Mouse (Mus musculus) neural tube, embryonic 15.5 days (tissue): ENCODE measurements at regions not wholly inside any gene's neighbourhood (a gene's known extent, or its start where the extent isn't known, plus 50 kb on each side); places are given as distances from the start of the nearest gene placed in this dataset.

Experiments used
- ATAC-seq: fragments of 200-750 bp; cut with Nextera tagmentation; 2 replicates; pipeline ENCODE4 v1.8.0; 2017; ENCODE audit warnings: mild to moderate bottlenecking, moderate TSS enrichment, moderate library complexity; ENCODE audit not compliant: low FRiP score
- H3K27ac ChIP-seq: fragments of 300-500 bp; sonication (generic); replicated peaks from 2 replicates; pipeline ENCODE4 v1.5.1; 2015; ENCODE audit warnings: mild to moderate bottlenecking, inconsistent platforms
- H3K27me3 ChIP-seq: fragments of 300-500 bp; sonication (generic); replicated peaks from 2 replicates; pipeline ENCODE4 v1.6.1; 2015; ENCODE audit warnings: inconsistent platforms
- H3K36me3 ChIP-seq: fragments of 300-500 bp; sonication (generic); 2 replicates; pipeline ENCODE4 v1.6.1; 2015; ENCODE audit warnings: inconsistent platforms
- H3K4me1 ChIP-seq: fragments of 300-500 bp; sonication (generic); 2 replicates; pipeline ENCODE4 v1.6.1; 2015; ENCODE audit warnings: inconsistent platforms
- H3K4me2 ChIP-seq: fragments of 300-500 bp; sonication (generic); 2 replicates; pipeline ENCODE4 v1.6.1; 2015; ENCODE audit warnings: inconsistent platforms, mild to moderate bottlenecking, moderate library complexity
- H3K4me3 ChIP-seq: fragments of 300-500 bp; sonication (generic); replicated peaks from 2 replicates; pipeline ENCODE4 v1.5.1; 2015; ENCODE audit warnings: mild to moderate bottlenecking, inconsistent platforms
- H3K9ac ChIP-seq: fragments of 300-500 bp; sonication (generic); replicated peaks from 2 replicates; pipeline ENCODE4 v1.6.1; 2015; ENCODE audit warnings: mild to moderate bottlenecking, inconsistent platforms
- H3K9me3 ChIP-seq: fragments of 300-500 bp; sonication (generic); replicated peaks from 2 replicates; pipeline ENCODE4 v1.6.1; 2016; ENCODE audit warnings: inconsistent platforms
- WGBS: fragments of 180-500 bp; shearing (Covaris S2); methylation state at CpG from one replicate; pipeline ENCODE4 v1.1.7; 2015; ENCODE audit warnings: mixed read lengths; 5-methylcytosine and 5-hydroxymethylcytosine counted together

- no peak overlapping the region for H3K4me3 ChIP-seq
- H3K4me2 ChIP-seq, result no peak overlapping the region
- no peaks in the 10 kb centered on the region for H3K4me1 ChIP-seq
- no peaks in the 10 kb centered on the region for H3K9me3 ChIP-seq
- ATAC-seq, result no peak
- H3K27me3 ChIP-seq, result no peaks in the 10 kb centered on the region
- WGBS, result 91% methylated on average over 3 of the region's 3 CpGs
- H3K27ac ChIP-seq, result no peak overlapping the region
- H3K36me3 ChIP-seq, result no peaks in the 10 kb centered on the region
- no peak overlapping the region for H3K9ac ChIP-seq
These were observed 310.7 kb upstream of the Pitrm1 start for GRCm38 (mm10) chr13:6237201-6237600.

- H3K9ac ChIP-seq, result no peak overlapping the region
- H3K4me2 ChIP-seq, result no peak overlapping the region
- H3K27ac ChIP-seq, result no peak overlapping the region
- H3K27me3 ChIP-seq, result no peaks in the 10 kb centered on the region
- no peaks in the 10 kb centered on the region for H3K36me3 ChIP-seq
- 54% methylated on average over 3 of the region's 3 CpGs for WGBS
- H3K4me1 ChIP-seq, result no peaks in the 10 kb centered on the region
- ATAC-seq, result no peak
- no peaks in the 10 kb centered on the region for H3K9me3 ChIP-seq
- no peak overlapping the region for H3K4me3 ChIP-seq
These were observed 307.1 kb upstream of the Pitrm1 start for GRCm38 (mm10) chr13:6240855-6241254.

- Histone ChIP-seq H3K4me2 (no peak overlapping the region), H3K36me3 (no peaks in the 10 kb centered on the region), H3K27me3 (no peaks in the 10 kb centered on the region), H3K9me3 (no peaks in the 10 kb centered on the region), H3K4me3 (no peak overlapping the region), H3K9ac (no peak overlapping the region), H3K4me1 (no peaks in the 10 kb centered on the region), H3K27ac (no peak overlapping the region)
- no peak for ATAC-seq
- 92% methylated on average over 5 of the region's 5 CpGs for WGBS
These were observed 306.4 kb upstream of the Pitrm1 start for GRCm38 (mm10) chr13:6241472-6242123.

- Histone ChIP-seq H3K36me3 (no peaks in the 10 kb centered on the region), H3K27ac (no peak overlapping the region), H3K27me3 (no peaks in the 10 kb centered on the region), H3K4me2 (no peak overlapping the region), H3K4me1 (no peaks in the 10 kb centered on the region), H3K4me3 (no peak overlapping the region), H3K9ac (no peak overlapping the region), H3K9me3 (no peaks in the 10 kb centered on the region)
- ATAC-seq, result no peak
- WGBS, result 96% methylated on average over 3 of the region's 3 CpGs
These were observed 297.8 kb upstream of the Pitrm1 start for GRCm38 (mm10) chr13:6250106-6250505.

- Histone ChIP-seq H3K27ac (no peak overlapping the region), H3K9ac (no peak overlapping the region), H3K4me3 (no peak overlapping the region), H3K4me2 (no peak overlapping the region), H3K9me3 (no peaks in the 10 kb centered on the region), H3K36me3 (no peaks in the 10 kb centered on the region), H3K27me3 (no peaks in the 10 kb centered on the region), H3K4me1 (no peaks in the 10 kb centered on the region)
- 60% methylated on average over 4 of the region's 4 CpGs for WGBS
- no peak for ATAC-seq
These were observed 296.7 kb upstream of the Pitrm1 start for GRCm38 (mm10) chr13:6251025-6251862.

GRCm38 (mm10) chr13:6252100-6252499 lies 295.8 kb upstream of the Pitrm1 start:
- Histone ChIP-seq H3K27ac (no peak overlapping the region), H3K4me2 (no peak overlapping the region), H3K4me1 (no peaks in the 10 kb centered on the region), H3K4me3 (no peak overlapping the region), H3K9ac (no peak overlapping the region), H3K9me3 (no peaks in the 10 kb centered on the region), H3K36me3 (no peaks in the 10 kb centered on the region), H3K27me3 (no peaks in the 10 kb centered on the region)
- WGBS, result 92% methylated on average over 3 of the region's 3 CpGs
- ATAC-seq, result no peak

- no peak for ATAC-seq
- no peaks in the 10 kb centered on the region for H3K4me1 ChIP-seq
- H3K4me3 ChIP-seq, result no peak overlapping the region
- no peaks in the 10 kb centered on the region for H3K9me3 ChIP-seq
- H3K27ac ChIP-seq, result no peak overlapping the region
- no peak overlapping the region for H3K9ac ChIP-seq
- H3K4me2 ChIP-seq, result no peak overlapping the region
- no peaks in the 10 kb centered on the region for H3K27me3 ChIP-seq
- WGBS, result 94% methylated on average over 5 of the region's 5 CpGs
- H3K36me3 ChIP-seq, result no peaks in the 10 kb centered on the region
These were observed 292.6 kb upstream of the Pitrm1 start for GRCm38 (mm10) chr13:6255303-6255702.

- no peaks in the 10 kb centered on the region for H3K27me3 ChIP-seq
- no peak overlapping the region for H3K9ac ChIP-seq
- no peak overlapping the region for H3K4me3 ChIP-seq
- no peaks in the 10 kb centered on the region for H3K9me3 ChIP-seq
- H3K27ac ChIP-seq, result no peak overlapping the region
- H3K36me3 ChIP-seq, result no peaks in the 10 kb centered on the region
- H3K4me2 ChIP-seq, result no peak overlapping the region
- no peak for ATAC-seq
- no peaks in the 10 kb centered on the region for H3K4me1 ChIP-seq
These were observed 292.0 kb upstream of the Pitrm1 start for GRCm38 (mm10) chr13:6255728-6256496.

GRCm38 (mm10) chr13:6258456-6258855 lies 289.5 kb upstream of the Pitrm1 start:
- H3K4me1 ChIP-seq, result no peaks in the 10 kb centered on the region
- H3K4me2 ChIP-seq, result no peak overlapping the region
- ATAC-seq, result no peak
- no peaks in the 10 kb centered on the region for H3K36me3 ChIP-seq
- H3K9me3 ChIP-seq, result no peaks in the 10 kb centered on the region
- no peak overlapping the region for H3K4me3 ChIP-seq
- no peak overlapping the region for H3K27ac ChIP-seq
- 81% methylated on average over 1 of the region's 1 CpGs for WGBS
- no peak overlapping the region for H3K9ac ChIP-seq
- no peaks in the 10 kb centered on the region for H3K27me3 ChIP-seq

- 84% methylated on average over 3 of the region's 3 CpGs for WGBS
These were observed 287.6 kb upstream of the Pitrm1 start for GRCm38 (mm10) chr13:6260321-6260865.

GRCm38 (mm10) chr13:6261458-6261857 lies 286.5 kb upstream of the Pitrm1 start:
- WGBS, result 88% methylated on average over 4 of the region's 4 CpGs

More at GRCm38 (mm10) chr13:6260321-6260865, 287.6 kb upstream of the Pitrm1 start:
- no peaks in the 10 kb centered on the region for H3K36me3 ChIP-seq
- no peak overlapping the region for H3K4me2 ChIP-seq
- H3K4me1 ChIP-seq, result no peaks in the 10 kb centered on the region
- H3K9me3 ChIP-seq, result no peaks in the 10 kb centered on the region
- H3K4me3 ChIP-seq, result no peak overlapping the region
- no peaks in the 10 kb centered on the region for H3K27me3 ChIP-seq
- H3K9ac ChIP-seq, result no peak overlapping the region
- ATAC-seq, result no peak
- H3K27ac ChIP-seq, result no peak overlapping the region

More at GRCm38 (mm10) chr13:6261458-6261857, 286.5 kb upstream of the Pitrm1 start:
- H3K4me3 ChIP-seq, result no peak overlapping the region
- no peaks in the 10 kb centered on the region for H3K36me3 ChIP-seq
- no peak overlapping the region for H3K27ac ChIP-seq
- H3K4me2 ChIP-seq, result no peak overlapping the region
- no peak for ATAC-seq
- H3K9ac ChIP-seq, result no peak overlapping the region
- H3K9me3 ChIP-seq, result no peaks in the 10 kb centered on the region
- no peaks in the 10 kb centered on the region for H3K27me3 ChIP-seq
- no peaks in the 10 kb centered on the region for H3K4me1 ChIP-seq
